Mouse (Mus musculus): ENCODE measurements around the gene Sec11a. TPM values are rescaled to one million over a fixed set of nuclear protein-coding genes. Genes with fewer than 3 reads are reported as not detected.

Sec11a gene
- polyA plus RNA-seq (2015; fragmentation: Nextera tagmentation; extraction: Ambion mirVana), result 120 and 121 TPM in 2 replicates

- peak within 1 kb of the TSS; percentile 82 for H3K4me3 ChIP-seq (replicated peaks)
- peaks cover 9% of the 10 kb centered on the region for H3K36me3 ChIP-seq
- peak within 1 kb of the TSS; percentile 90 for H3K27ac ChIP-seq
- H3K27me3 ChIP-seq, result no peaks in the 10 kb centered on the region
- WGBS (ENCODE audit: insufficient replicate concordance), result 2% methylated on average over 44 of the region's 44 CpGs
- peak within 1 kb of the TSS; percentile 85 for H3K9ac ChIP-seq
- no peaks in the 10 kb centered on the region for H3K9me3 ChIP-seq (replicated peaks)
- ATAC-seq (ENCODE audit: low read depth), result peak; percentile 99
- peak within 1 kb of the TSS; percentile 73 for H3K4me2 ChIP-seq
- peak; percentile 89 for DNase-seq
- peaks cover 34% of the 10 kb centered on the region for H3K4me1 ChIP-seq (replicated peaks)
These were observed at the start of gene Sec11a for GRCm38 (mm10) chr7:80947445-80948350. Gene Sec11a (minus strand): TSS chr7:80947780.

GRCm38 (mm10) chr7:80995266-80996146, 47.9 kb upstream of the Sec11a start:
- ATAC-seq (ENCODE audit: low read depth), result no peak
- no peaks in the 10 kb centered on the region for H3K9me3 ChIP-seq (replicated peaks)
- peak overlapping the region; percentile 96 for H3K4me2 ChIP-seq
- H3K4me1 ChIP-seq (replicated peaks), result peaks cover 79% of the 10 kb centered on the region
- H3K4me3 ChIP-seq (replicated peaks), result peak overlapping the region; percentile 99
- 18% methylated on average over 3 of the region's 3 CpGs for WGBS (ENCODE audit: insufficient replicate concordance)
- peak overlapping the region; percentile 91 for H3K27ac ChIP-seq
- peak overlapping the region; percentile 94 for H3K9ac ChIP-seq
- H3K27me3 ChIP-seq, result no peaks in the 10 kb centered on the region
- no peak for DNase-seq
- peaks cover 3% of the 10 kb centered on the region; the same call in 1 of the 2 replicates for H3K36me3 ChIP-seq

GRCm38 (mm10) chr7:80994663-80995005, 47.1 kb upstream of the Sec11a start:
- H3K27me3 ChIP-seq, result no peaks in the 10 kb centered on the region
- H3K4me1 ChIP-seq (replicated peaks), result peaks cover 78% of the 10 kb centered on the region
- ATAC-seq (ENCODE audit: low read depth) (no peak), DNase-seq (no peak)
- H3K36me3 ChIP-seq, result 0 out of 2 replicates have a peak, but pooled peaks cover 3% of the 10 kb centered on the region
- H3K4me2 ChIP-seq, result peak overlapping the region; percentile 96
- H3K4me3 ChIP-seq (replicated peaks), result peak overlapping the region; percentile 99
- peak overlapping the region; percentile 94 for H3K9ac ChIP-seq
- 3% methylated on average over 6 of the region's 6 CpGs for WGBS (ENCODE audit: insufficient replicate concordance)
- no peaks in the 10 kb centered on the region for H3K9me3 ChIP-seq (replicated peaks)
- peak overlapping the region; percentile 91 for H3K27ac ChIP-seq

GRCm38 (mm10) chr7:80993834-80994662, 46.5 kb upstream of the Sec11a start:
- under 1% methylated on average over 57 of the region's 58 CpGs for WGBS (ENCODE audit: insufficient replicate concordance)
- no peaks in the 10 kb centered on the region for H3K9me3 ChIP-seq (replicated peaks)
- ATAC-seq (ENCODE audit: low read depth) (peak; percentile 66), DNase-seq (no peak)
- peaks cover 80% of the 10 kb centered on the region for H3K4me1 ChIP-seq (replicated peaks)
- no peaks in the 10 kb centered on the region for H3K27me3 ChIP-seq
- H3K4me2 ChIP-seq, result peak overlapping the region; percentile 96
- H3K27ac ChIP-seq, result peak overlapping the region; percentile 91
- peak overlapping the region; percentile 94 for H3K9ac ChIP-seq
- 0 out of 2 replicates have a peak, but pooled peaks cover 3% of the 10 kb centered on the region for H3K36me3 ChIP-seq
- peak overlapping the region; percentile 99 for H3K4me3 ChIP-seq (replicated peaks)

- peak; percentile 73 for DNase-seq
- Histone ChIP-seq H3K4me3 (replicated peaks) (peak within 1 kb of the TSS; percentile 99), H3K36me3 (0 out of 2 replicates have a peak, but pooled peaks cover under 1% of the 10 kb centered on the region), H3K27me3 (no peaks in the 10 kb centered on the region), H3K9ac (peak within 1 kb of the TSS; percentile 94), H3K4me1 (replicated peaks) (peaks cover 81% of the 10 kb centered on the region), H3K27ac (peak within 1 kb of the TSS; percentile 91), H3K4me2 (peak within 1 kb of the TSS; percentile 96), H3K9me3 (replicated peaks) (no peaks in the 10 kb centered on the region)
- WGBS (ENCODE audit: insufficient replicate concordance), result under 1% methylated on average over 82 of the region's 102 CpGs
- ATAC-seq (ENCODE audit: low read depth), result peak; percentile 91
These were observed 45.6 kb upstream of the Sec11a start, which contains the start of gene Zfp592 for GRCm38 (mm10) chr7:80992980-80993833. Gene Zfp592 (plus strand): TSS chr7:80993681.

GRCm38 (mm10) chr7:80992631-80992979, 45.0 kb upstream of the Sec11a start:
- peak overlapping the region; percentile 99 for H3K4me3 ChIP-seq (replicated peaks)
- H3K36me3 ChIP-seq, result no peaks in the 10 kb centered on the region
- no peaks in the 10 kb centered on the region for H3K27me3 ChIP-seq
- ATAC-seq (ENCODE audit: low read depth) (no peak), DNase-seq (no peak)
- H3K4me2 ChIP-seq, result peak overlapping the region; percentile 96
- H3K4me1 ChIP-seq (replicated peaks), result peaks cover 83% of the 10 kb centered on the region
- no peaks in the 10 kb centered on the region for H3K9me3 ChIP-seq (replicated peaks)
- peak overlapping the region; percentile 91 for H3K27ac ChIP-seq
- 1% methylated on average over 12 of the region's 12 CpGs for WGBS (ENCODE audit: insufficient replicate concordance)
- H3K9ac ChIP-seq, result peak overlapping the region; percentile 94

- H3K4me2 ChIP-seq, result peak overlapping the region; percentile 96
- H3K4me3 ChIP-seq (replicated peaks), result peak overlapping the region; percentile 99
- no peaks in the 10 kb centered on the region for H3K9me3 ChIP-seq (replicated peaks)
- peak overlapping the region; percentile 94 for H3K9ac ChIP-seq
- 59% methylated on average over 6 of the region's 6 CpGs for WGBS (ENCODE audit: insufficient replicate concordance)
- H3K27ac ChIP-seq, result peak overlapping the region; percentile 91; the same call in 1 of the 2 replicates
- peaks cover 83% of the 10 kb centered on the region for H3K4me1 ChIP-seq (replicated peaks)
- ATAC-seq (ENCODE audit: low read depth) (no peak), DNase-seq (no peak)
- H3K27me3 ChIP-seq, result no peaks in the 10 kb centered on the region
- no peaks in the 10 kb centered on the region for H3K36me3 ChIP-seq
These were observed 44.5 kb upstream of the Sec11a start for GRCm38 (mm10) chr7:80992063-80992462.

GRCm38 (mm10) chr7:80991589-80991988, 44.0 kb upstream of the Sec11a start:
- 92% methylated on average over 5 of the region's 5 CpGs for WGBS (ENCODE audit: insufficient replicate concordance)
- Histone ChIP-seq H3K9me3 (replicated peaks) (no peaks in the 10 kb centered on the region), H3K27me3 (no peaks in the 10 kb centered on the region), H3K4me3 (replicated peaks) (peak overlapping the region; percentile 99), H3K27ac (0 out of 2 replicates have a peak overlapping the region, but pooled peaks have one; percentile 24), H3K36me3 (no peaks in the 10 kb centered on the region), H3K9ac (peak overlapping the region; percentile 94; the same call in 1 of the 2 replicates), H3K4me2 (peak overlapping the region; percentile 96), H3K4me1 (replicated peaks) (peaks cover 83% of the 10 kb centered on the region)
- DNase-seq (no peak), ATAC-seq (ENCODE audit: low read depth) (no peak)

- Histone ChIP-seq H3K27me3 (no peaks in the 10 kb centered on the region), H3K4me3 (replicated peaks) (no peak overlapping the region), H3K9ac (no peak overlapping the region), H3K9me3 (replicated peaks) (no peaks in the 10 kb centered on the region), H3K4me1 (replicated peaks) (peaks cover 79% of the 10 kb centered on the region), H3K4me2 (no peak overlapping the region), H3K36me3 (no peaks in the 10 kb centered on the region), H3K27ac (no peak overlapping the region)
- WGBS (ENCODE audit: insufficient replicate concordance), result 59% methylated on average over 6 of the region's 6 CpGs
- ATAC-seq (ENCODE audit: low read depth) (no peak), DNase-seq (no peak)
These were observed 42.7 kb upstream of the Sec11a start for GRCm38 (mm10) chr7:80990276-80990675.

Measured in liver, embryonic 13.5 days (tissue).